Mouse (Mus musculus) G1E (cell line): ENCODE measurements at regions not wholly inside any gene's neighbourhood (a gene's known extent, or its start where the extent isn't known, plus 50 kb on each side); places are given as distances from the start of the nearest gene placed in this dataset.

ENCODE experiments used
- ATAC-seq: 2 replicates; pipeline ENCODE4 v1.8.0; 2016; ENCODE audit warnings: mild to moderate bottlenecking; ENCODE audit not compliant: insufficient number of reproducible peaks, poor library complexity, low FRiP score, severe bottlenecking; ENCODE audit errors: extremely low read depth
- DNase-seq: peaks from one replicate; pipeline ENCODE4 v3.0.0; 2012; ENCODE audit warnings: low spot score
- H3K27me3 ChIP-seq: 2 replicates; pipeline ENCODE4 v1.6.1; 2012; ENCODE audit warnings: mild to moderate bottlenecking, low read length, inconsistent platforms; ENCODE audit not compliant: insufficient read depth
- H3K36me3 ChIP-seq: replicated peaks from 2 replicates; pipeline ENCODE3; 2012; ENCODE audit warnings: mild to moderate bottlenecking, inconsistent platforms
- H3K4me1 ChIP-seq: 2 replicates; pipeline ENCODE4 v1.6.1; 2012; ENCODE audit warnings: low read depth, low read length, inconsistent platforms, mixed read lengths; ENCODE audit not compliant: insufficient read depth
- H3K4me3 ChIP-seq: 2 replicates; pipeline ENCODE4 v1.5.1; 2012; ENCODE audit warnings: low read depth, mild to moderate bottlenecking, inconsistent platforms, low read length, moderate library complexity, mixed read lengths
- H3K9me3 ChIP-seq: replicated peaks from 2 replicates; pipeline ENCODE4 v1.6.1; 2012; ENCODE audit warnings: inconsistent platforms
- CTCF ChIP-seq: IDR thresholded peaks from 2 replicates; pipeline ENCODE4 v1.5.1; 2012; ENCODE audit warnings: low read depth, low read length, inconsistent platforms, mixed read lengths
- GATA1 ChIP-seq: IDR thresholded peaks from 2 replicates; pipeline ENCODE4 v1.6.1; 2012; ENCODE audit warnings: borderline replicate concordance, low read length, inconsistent platforms, mixed read lengths
- GATA2 ChIP-seq: IDR thresholded peaks from 2 replicates; pipeline ENCODE4 v1.6.1; 2012; ENCODE audit warnings: low read depth, low read length, inconsistent platforms, borderline replicate concordance
- POLR2AphosphoS5 ChIP-seq: IDR thresholded peaks from 2 replicates; pipeline ENCODE4 v1.6.1; 2012; ENCODE audit warnings: low read depth, low read length, inconsistent platforms; ENCODE audit not compliant: insufficient replicate concordance
- TAL1 ChIP-seq: conservative IDR thresholded peaks from 2 replicates; pipeline ENCODE4 v1.6.1; 2012; ENCODE audit warnings: low read depth, low read length, inconsistent platforms, mixed read lengths

DNA sequence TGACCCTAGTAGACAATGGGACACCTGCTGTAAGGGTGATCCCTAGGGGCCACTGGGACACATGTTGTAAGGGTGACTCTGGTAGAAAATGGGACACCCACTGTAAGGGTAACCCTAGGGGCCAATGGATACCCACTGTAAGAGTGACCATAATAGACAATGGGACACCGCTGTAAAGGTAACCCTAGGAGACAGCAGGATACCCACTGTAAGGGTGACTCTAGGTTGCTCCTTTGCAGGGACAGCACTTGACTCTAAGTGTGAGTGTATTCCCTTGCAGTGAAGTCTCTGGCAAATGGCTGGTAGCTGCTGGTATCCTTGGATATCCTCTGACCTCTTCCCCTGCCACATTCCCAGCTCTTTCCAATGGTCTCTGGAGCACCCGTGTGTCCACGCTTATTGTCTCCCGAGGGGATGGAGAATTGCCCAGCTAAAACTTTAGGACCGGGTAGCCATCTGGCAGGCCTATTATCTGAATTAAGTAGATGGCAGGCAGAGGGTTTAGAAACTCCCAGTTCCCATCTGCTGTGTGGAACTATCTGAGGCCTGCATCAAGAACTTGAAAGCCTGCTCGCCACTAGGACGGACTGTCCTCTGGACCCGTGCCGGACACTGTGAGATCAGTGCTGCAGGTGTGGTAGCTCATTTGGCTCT, 70.8 kb upstream of the Plxnc1 start:
- Histone ChIP-seq H3K4me1 (0 out of 2 replicates have a peak, but pooled peaks cover 2% of the 10 kb centered on the region), H3K4me3 (no peak overlapping the region), H3K9me3 (no peaks in the 10 kb centered on the region), H3K27me3 (peaks cover 3% of the 10 kb centered on the region), H3K36me3 (no peaks in the 10 kb centered on the region)
- TF ChIP-seq GATA1 = no peak
- TF ChIP-seq GATA2 = no peak
- ATAC-seq = no peak
- DNase-seq = no peak

- Histone ChIP-seq H3K9me3 (no peaks in the 10 kb centered on the region), H3K4me3 (no peak overlapping the region), H3K27me3 (peaks cover 3% of the 10 kb centered on the region), H3K36me3 (no peaks in the 10 kb centered on the region), H3K4me1 (peaks cover 3% of the 10 kb centered on the region; the same call in 1 of the 2 replicates)
- TF ChIP-seq CTCF (no peak), GATA2 (no peak), TAL1 (no peak), GATA1 (no peak), POLR2AphosphoS5 (no peak)
- ATAC-seq (no peak), DNase-seq (no peak)
Measured at GRCm38 (mm10) chr10:95013946-95014345, 69.3 kb upstream of the Plxnc1 start.

DNA sequence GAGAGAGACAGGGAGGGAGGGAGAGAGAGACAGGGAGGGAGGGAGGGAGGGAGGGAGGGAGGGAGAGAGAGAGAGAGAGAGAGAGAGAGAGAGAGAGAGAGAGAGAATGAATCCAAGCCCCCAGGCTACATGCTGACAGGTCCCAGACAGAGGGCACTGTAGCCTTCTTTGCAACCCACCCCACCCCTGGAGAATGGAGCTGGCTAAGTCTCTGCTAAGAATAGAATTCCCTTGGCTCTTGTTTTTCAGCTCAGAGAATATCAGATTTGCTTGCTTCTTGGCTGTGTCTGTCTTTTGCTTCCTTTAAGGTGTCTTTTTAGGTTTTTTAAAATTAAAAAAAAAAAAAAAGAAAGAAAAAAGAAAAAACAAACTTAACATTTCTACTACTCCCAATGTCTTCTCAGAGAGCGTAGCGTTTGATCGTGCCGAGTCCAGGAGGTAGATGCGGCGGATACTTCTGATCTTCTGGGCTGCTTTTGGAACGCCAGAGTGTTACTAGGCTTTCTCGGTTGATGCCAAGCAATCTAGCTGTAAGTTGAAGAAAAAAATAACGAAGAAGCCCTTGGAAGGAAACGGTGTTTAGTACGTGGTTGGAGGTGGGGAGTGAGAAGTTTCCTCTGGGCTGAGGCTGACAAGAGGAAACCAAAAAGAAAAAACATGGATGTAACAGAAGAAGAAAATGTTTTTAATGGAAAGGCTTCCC, 68.7 kb upstream of the Plxnc1 start:
- DNase-seq = no peak
- H3K4me1 ChIP-seq = peaks cover 4% of the 10 kb centered on the region; the same call in 1 of the 2 replicates
- no peaks in the 10 kb centered on the region for H3K36me3 ChIP-seq
- H3K4me3 ChIP-seq = no peak overlapping the region
- TF ChIP-seq GATA2 = no peak
- no peak for TF ChIP-seq CTCF
- TF ChIP-seq TAL1 = no peak
- TF ChIP-seq POLR2AphosphoS5 = no peak
- no peak for TF ChIP-seq GATA1
- no peaks in the 10 kb centered on the region for H3K9me3 ChIP-seq
- H3K27me3 ChIP-seq = peaks cover 3% of the 10 kb centered on the region
- no peak for ATAC-seq

GRCm38 (mm10) chr10:95010333-95010732, 65.7 kb upstream of the Plxnc1 start:
- no peaks in the 10 kb centered on the region for H3K36me3 ChIP-seq
- no peaks in the 10 kb centered on the region for H3K9me3 ChIP-seq
- no peak overlapping the region for H3K4me3 ChIP-seq
- TF ChIP-seq GATA1 (no peak), CTCF (no peak), GATA2 (no peak), POLR2AphosphoS5 (no peak), TAL1 (no peak)
- DNase-seq (no peak), ATAC-seq (no peak)
- H3K4me1 ChIP-seq = peaks cover 4% of the 10 kb centered on the region; the same call in 1 of the 2 replicates
- no peaks in the 10 kb centered on the region for H3K27me3 ChIP-seq

GRCm38 (mm10) chr10:95009081-95009480, 64.4 kb upstream of the Plxnc1 start:
- TF ChIP-seq TAL1 (no peak), GATA1 (no peak), POLR2AphosphoS5 (no peak), GATA2 (no peak), CTCF (no peak)
- no peak overlapping the region for H3K4me3 ChIP-seq
- no peaks in the 10 kb centered on the region for H3K36me3 ChIP-seq
- no peaks in the 10 kb centered on the region for H3K27me3 ChIP-seq
- DNase-seq (no peak), ATAC-seq (no peak)
- no peaks in the 10 kb centered on the region for H3K9me3 ChIP-seq
- peaks cover 4% of the 10 kb centered on the region; the same call in 1 of the 2 replicates for H3K4me1 ChIP-seq

DNA sequence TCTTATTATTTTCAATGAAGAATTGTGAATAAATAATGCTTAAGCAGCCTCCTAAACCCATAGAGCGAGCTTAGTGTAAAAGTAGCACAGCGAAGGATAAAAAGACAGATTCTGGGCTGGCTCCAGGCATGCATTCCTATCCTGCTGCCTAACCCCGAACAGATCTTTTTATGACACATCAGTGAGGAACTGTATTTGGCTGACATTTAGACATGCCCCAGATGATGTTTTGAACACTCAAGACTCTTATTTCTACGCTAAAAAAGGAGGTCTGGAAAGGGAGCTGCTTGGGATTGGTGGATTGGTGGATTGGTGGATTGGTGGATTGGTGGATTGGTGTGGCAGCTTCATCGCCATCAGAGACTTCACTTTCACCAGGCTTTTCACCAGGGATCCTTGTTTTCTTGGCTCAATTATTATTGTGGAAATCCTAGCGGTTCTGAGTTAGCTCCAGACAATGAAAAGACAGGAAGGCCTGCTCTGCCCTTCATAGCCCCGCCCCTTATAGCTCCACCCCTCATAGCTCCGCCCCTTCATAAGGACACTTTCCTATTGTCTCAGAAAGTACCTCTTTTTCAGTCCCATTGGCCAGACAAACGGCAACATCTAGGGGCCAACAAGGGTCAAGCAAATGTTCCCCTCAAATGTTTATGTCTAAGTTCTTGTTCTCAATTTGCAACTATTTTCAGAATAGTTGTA, 59.6 kb upstream of the Plxnc1 start:
- DNase-seq = no peak
- H3K4me1 ChIP-seq = peaks cover 4% of the 10 kb centered on the region; the same call in 1 of the 2 replicates
- no peaks in the 10 kb centered on the region for H3K9me3 ChIP-seq
- no peak for TF ChIP-seq TAL1
- no peak for TF ChIP-seq GATA1
- TF ChIP-seq GATA2 = no peak
- no peak for TF ChIP-seq POLR2AphosphoS5
- no peak for TF ChIP-seq CTCF
- H3K27me3 ChIP-seq = peaks cover 5% of the 10 kb centered on the region
- ATAC-seq = no peak
- no peaks in the 10 kb centered on the region for H3K36me3 ChIP-seq
- no peak overlapping the region for H3K4me3 ChIP-seq
